Mouse (Mus musculus) midbrain, embryonic 10.5 days (tissue): Measurements from ENCODE around the gene Olfr1254. TPM values are rescaled to one million over a fixed set of nuclear protein-coding genes. Genes with fewer than 3 reads are reported as not detected.

ENCODE experiments used
- DNase-seq: peaks from one replicate; pipeline ENCODE4 v3.0.0-alpha.2; 2017; ENCODE audit warnings: low spot score
- H3K27ac ChIP-seq: fragments of 300-500 bp; sonication (generic); replicated peaks from 2 replicates; pipeline ENCODE4 v1.5.1; 2016; ENCODE audit warnings: mild to moderate bottlenecking
- H3K27me3 ChIP-seq: fragments of 300-500 bp; sonication (generic); 2 replicates; pipeline ENCODE4 v1.6.1; 2016; ENCODE audit warnings: low read depth, mild to moderate bottlenecking; ENCODE audit not compliant: poor library complexity, severe bottlenecking
- H3K36me3 ChIP-seq: fragments of 300-500 bp; sonication (generic); 2 replicates; pipeline ENCODE4 v1.6.1; 2016; ENCODE audit warnings: mild to moderate bottlenecking, moderate library complexity
- H3K4me1 ChIP-seq: fragments of 300-500 bp; sonication (generic); 2 replicates; pipeline ENCODE4 v1.6.1; 2016
- H3K4me3 ChIP-seq: fragments of 300-500 bp; sonication (generic); 2 replicates; pipeline ENCODE4 v1.5.1; 2016; ENCODE audit warnings: mild to moderate bottlenecking, moderate library complexity
- H3K9me3 ChIP-seq: fragments of 300-500 bp; sonication (generic); replicated peaks from 2 replicates; pipeline ENCODE4 v1.6.1; 2016; ENCODE audit warnings: mild to moderate bottlenecking
- WGBS: fragments of 180-500 bp; shearing (Covaris S2); methylation state at CpG from one replicate; pipeline ENCODE4 v1.1.7; 2016; 5-methylcytosine and 5-hydroxymethylcytosine counted together
- polyA plus RNA-seq: library from polyadenylated mRNA; unstranded; fragments of >200 nt; fragmentation: Nextera tagmentation; extraction: Ambion mirVana; gene quantifications from 2 replicates; pipeline ENCODE4 v1.2.1, GENCODE M21; 2016

The Olfr1254 gene
- not detected in 2 replicates for polyA plus RNA-seq

GRCm38 (mm10) chr2:89793519-89793918, at the start of gene Olfr1254:
Gene Olfr1254 (minus strand): TSS chr2:89793619.
- no peaks in the 10 kb centered on the region for H3K36me3 ChIP-seq
- no peaks in the 10 kb centered on the region for H3K4me1 ChIP-seq

GRCm38 (mm10) chr2:89841455-89841854, 48.0 kb upstream of the Olfr1254 start, which contains the start of gene Olfr1256:
Gene Olfr1256 (minus strand): TSS chr2:89841555.
- WGBS: 59% methylated on average over 2 of the region's 2 CpGs
- no peaks in the 10 kb centered on the region for H3K27me3 ChIP-seq
- H3K36me3 ChIP-seq: no peaks in the 10 kb centered on the region

More at GRCm38 (mm10) chr2:89793519-89793918, at the start of gene Olfr1254:
- no peak within 1 kb of the TSS for H3K4me3 ChIP-seq
- no peaks in the 10 kb centered on the region for H3K27me3 ChIP-seq
- DNase-seq: no peak
- H3K9me3 ChIP-seq: no peaks in the 10 kb centered on the region
- H3K27ac ChIP-seq: no peak within 1 kb of the TSS

DNA sequence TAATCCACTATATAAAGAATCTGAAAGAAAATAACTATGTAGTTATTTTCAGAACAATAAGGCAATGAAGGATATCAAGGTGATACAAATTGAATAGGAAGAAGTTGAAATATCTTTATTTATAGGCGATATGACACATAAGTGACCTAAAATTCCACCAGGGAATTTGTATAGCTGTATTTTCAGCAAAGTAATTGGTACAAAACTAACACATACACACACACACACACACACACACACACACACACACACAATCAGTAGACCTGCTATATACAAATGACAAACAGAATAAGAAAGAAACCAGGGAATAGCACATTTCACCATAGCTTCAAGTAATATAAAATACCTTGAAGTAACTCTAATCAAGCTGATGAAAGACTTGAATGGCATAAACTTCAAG, 26.8 kb upstream of the Olfr1254 start:
- 80% methylated on average over 1 of the region's 1 CpGs for WGBS
- Histone ChIP-seq H3K27ac (no peak overlapping the region), H3K36me3 (no peaks in the 10 kb centered on the region), H3K9me3 (0 out of 2 replicates have a peak, but pooled peaks cover 4% of the 10 kb centered on the region), H3K4me3 (no peak overlapping the region), H3K4me1 (no peaks in the 10 kb centered on the region), H3K27me3 (no peaks in the 10 kb centered on the region)
- no peak for DNase-seq

More at GRCm38 (mm10) chr2:89841455-89841854, 48.0 kb upstream of the Olfr1254 start, which contains the start of gene Olfr1256:
- DNase-seq: no peak
- Histone ChIP-seq H3K9me3 (no peaks in the 10 kb centered on the region), H3K4me1 (no peaks in the 10 kb centered on the region), H3K27ac (no peak within 1 kb of the TSS), H3K4me3 (no peak within 1 kb of the TSS)

DNA sequence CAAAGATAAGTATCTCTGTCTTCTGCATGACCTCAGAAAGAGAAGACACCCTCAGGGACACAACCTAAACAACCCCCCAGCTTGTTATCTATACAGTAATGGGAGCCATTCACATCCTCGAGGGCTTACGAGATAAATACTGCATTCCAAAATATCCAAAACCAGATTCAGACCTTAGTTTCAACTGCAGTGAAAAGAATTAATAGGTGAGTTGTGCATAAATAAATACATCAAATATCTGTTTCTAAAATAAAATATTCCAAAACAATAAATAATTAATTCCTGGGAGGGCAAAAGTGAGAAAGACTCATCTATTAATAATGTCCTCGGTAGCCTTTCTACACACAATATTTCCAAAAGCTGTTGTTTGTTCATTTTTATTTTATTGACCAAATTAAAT, 18.3 kb upstream of the Olfr1254 start, which contains the start of gene Olfr1255:
Gene Olfr1255, plus strand, starts transcription at position 301 of the 400 bp plus-strand sequence.
- Histone ChIP-seq H3K27me3 (no peaks in the 10 kb centered on the region), H3K36me3 (no peaks in the 10 kb centered on the region), H3K4me1 (no peaks in the 10 kb centered on the region), H3K4me3 (no peak within 1 kb of the TSS), H3K9me3 (no peaks in the 10 kb centered on the region), H3K27ac (no peak within 1 kb of the TSS)
- WGBS: 89% methylated on average over 3 of the region's 3 CpGs
- no peak for DNase-seq

DNA sequence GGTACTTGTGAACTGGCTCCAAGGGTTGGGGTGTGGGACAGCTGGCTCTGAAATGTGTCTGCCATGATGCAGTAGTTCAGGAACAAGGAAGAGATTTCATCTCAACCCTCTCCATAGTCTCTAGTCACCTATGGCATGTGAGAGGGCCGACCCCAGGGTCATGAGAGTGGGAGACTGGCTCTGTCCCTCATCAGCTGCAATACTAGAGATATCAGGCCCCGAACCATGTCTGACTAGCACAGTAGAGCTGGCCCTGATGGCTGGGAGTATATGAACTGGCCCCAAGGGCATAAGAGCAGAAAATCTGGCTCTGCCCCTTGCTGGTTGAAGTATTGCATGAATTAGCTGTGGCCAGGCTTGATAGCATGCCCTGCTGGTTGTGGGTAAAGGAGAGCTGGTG, 17.3 kb upstream of the Olfr1254 start:
- Histone ChIP-seq H3K36me3 (no peaks in the 10 kb centered on the region), H3K4me3 (no peak overlapping the region), H3K4me1 (no peaks in the 10 kb centered on the region), H3K27me3 (no peaks in the 10 kb centered on the region), H3K27ac (no peak overlapping the region), H3K9me3 (no peaks in the 10 kb centered on the region)
- 90% methylated on average over 2 of the region's 2 CpGs for WGBS
- DNase-seq: no peak

DNA sequence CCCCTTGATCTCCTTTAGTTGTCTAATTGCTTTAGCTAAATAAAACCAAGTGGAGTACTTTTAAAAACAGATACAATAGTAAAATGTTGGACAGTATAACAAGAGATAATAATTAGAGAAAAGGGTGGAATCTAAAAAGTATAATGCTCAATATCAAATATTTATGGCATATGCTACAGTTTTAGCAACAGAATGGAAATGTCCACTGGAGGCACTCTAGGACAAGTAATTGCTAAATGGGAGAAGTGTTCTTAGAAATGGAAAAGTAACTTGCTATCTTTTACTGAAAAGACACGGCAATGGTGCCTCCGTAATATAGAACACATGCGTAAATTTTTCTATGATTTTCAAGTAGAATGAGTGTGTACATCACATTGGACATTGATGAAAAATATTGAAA, 6.2 kb upstream of the Olfr1254 start:
- Histone ChIP-seq H3K4me1 (no peaks in the 10 kb centered on the region), H3K36me3 (no peaks in the 10 kb centered on the region), H3K27ac (no peak overlapping the region), H3K27me3 (no peaks in the 10 kb centered on the region), H3K4me3 (no peak overlapping the region), H3K9me3 (no peaks in the 10 kb centered on the region)
- no peak for DNase-seq
- WGBS: 92% methylated on average over 3 of the region's 3 CpGs

DNA sequence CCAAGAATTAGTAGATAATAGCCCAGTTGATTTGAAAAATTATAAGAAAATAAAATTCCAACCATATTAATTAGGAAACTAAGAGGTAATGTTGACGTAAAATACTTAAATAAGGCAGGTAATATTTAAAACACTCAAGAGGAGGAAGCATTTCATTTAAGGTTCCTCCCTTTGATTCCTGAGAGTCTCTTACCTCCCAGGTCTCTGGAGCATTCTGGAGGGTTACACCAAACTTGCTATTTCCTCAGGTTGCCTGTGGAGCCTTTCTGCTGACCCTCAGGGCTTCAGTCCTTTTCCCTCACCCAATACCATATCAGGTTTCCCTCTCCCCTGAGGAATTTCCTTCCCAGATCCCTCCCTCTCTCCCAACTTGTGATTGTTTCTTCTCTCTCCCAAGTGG, 36.4 kb downstream of the Olfr1254 start, which contains the start of gene Olfr1253:
Gene Olfr1253, minus strand, starts transcription at position 101 of the 400 bp plus-strand sequence.
- no peaks in the 10 kb centered on the region for H3K9me3 ChIP-seq
- H3K4me3 ChIP-seq: no peak within 1 kb of the TSS
- H3K27me3 ChIP-seq: no peaks in the 10 kb centered on the region
- no peak for DNase-seq
- 96% methylated on average over 1 of the region's 1 CpGs for WGBS
- no peak within 1 kb of the TSS for H3K27ac ChIP-seq
- H3K4me1 ChIP-seq: no peaks in the 10 kb centered on the region
- H3K36me3 ChIP-seq: no peaks in the 10 kb centered on the region

Other genes starting within 250 kb of the Olfr1254 start
- not detected in 2 replicates for gene Olfr1245, start 215.2 kb downstream of the Olfr1254 start, polyA plus RNA-seq
- gene Olfr1246, start 200.5 kb downstream of the Olfr1254 start, polyA plus RNA-seq: not detected in 2 replicates
- gene Olfr1247, start 179.5 kb downstream of the Olfr1254 start, polyA plus RNA-seq: not detected in 2 replicates
- not detected in 2 replicates for gene Olfr1248, start 175.4 kb downstream of the Olfr1254 start, polyA plus RNA-seq
- not detected in 2 replicates for gene Olfr1249, start 158.6 kb downstream of the Olfr1254 start, polyA plus RNA-seq
- not detected in 2 replicates for gene Olfr1250, start 132.2 kb downstream of the Olfr1254 start, polyA plus RNA-seq
- gene Olfr1251, start 121.7 kb downstream of the Olfr1254 start, polyA plus RNA-seq: not detected in 2 replicates
- gene Olfr1252, start 68.6 kb downstream of the Olfr1254 start, polyA plus RNA-seq: not detected in 2 replicates
- not detected in 2 replicates for gene Olfr1253, start 36.5 kb downstream of the Olfr1254 start, polyA plus RNA-seq
- gene Olfr1255, start 18.4 kb upstream of the Olfr1254 start, polyA plus RNA-seq: not detected in 2 replicates
- not detected in 2 replicates for gene Olfr1256, start 47.9 kb upstream of the Olfr1254 start, polyA plus RNA-seq
- not detected in 2 replicates for gene Olfr48, start 54.6 kb upstream of the Olfr1254 start, polyA plus RNA-seq
- gene Olfr1257, start 84.8 kb upstream of the Olfr1254 start, polyA plus RNA-seq: not detected in 2 replicates
- gene Olfr1258, start 133.7 kb upstream of the Olfr1254 start, polyA plus RNA-seq: not detected in 2 replicates
- not detected in 2 replicates for gene Olfr1259, start 155.0 kb upstream of the Olfr1254 start, polyA plus RNA-seq
- not detected in 2 replicates for gene Olfr1260, start 180.7 kb upstream of the Olfr1254 start, polyA plus RNA-seq
- gene Olfr1261, start 197.6 kb upstream of the Olfr1254 start, polyA plus RNA-seq: not detected in 2 replicates
- not detected in 2 replicates for gene Olfr1262, start 206.5 kb upstream of the Olfr1254 start, polyA plus RNA-seq
- gene Olfr1263, start 218.5 kb upstream of the Olfr1254 start, polyA plus RNA-seq: not detected in 2 replicates
- gene Olfr1264, start 232.0 kb upstream of the Olfr1254 start, polyA plus RNA-seq: not detected in 2 replicates
- not detected in 2 replicates for gene Olfr1265, start 241.7 kb upstream of the Olfr1254 start, polyA plus RNA-seq